Mouse (Mus musculus) neutrophil, adult 5-6 weeks (primary cell): ENCODE results near the gene Susd6. TPM values are rescaled to one million over a fixed set of nuclear protein-coding genes. Genes with fewer than 3 reads are reported as not detected.
A peak's percentile ranks its signal among the peaks of the same experiment; 100 is the strongest.

Source experiments
- ATAC-seq: fragments of 151-379, 151-347 bp; 2 replicates; pipeline ENCODE4 v1.8.0; 2017; ENCODE audit warnings: mild to moderate bottlenecking, moderate TSS enrichment; ENCODE audit not compliant: insufficient number of reproducible peaks, poor library complexity, low FRiP score, severe bottlenecking; ENCODE audit errors: extremely low read depth
- total RNA-seq: library from RNA; stranded (forward); fragments of 200-1000 nt; gene quantifications from 2 replicates; pipeline ENCODE4 v1.2.3, GENCODE M21; 2017

Gene Susd6
- total RNA-seq, result 103 and 111 TPM in 2 replicates

DNA sequence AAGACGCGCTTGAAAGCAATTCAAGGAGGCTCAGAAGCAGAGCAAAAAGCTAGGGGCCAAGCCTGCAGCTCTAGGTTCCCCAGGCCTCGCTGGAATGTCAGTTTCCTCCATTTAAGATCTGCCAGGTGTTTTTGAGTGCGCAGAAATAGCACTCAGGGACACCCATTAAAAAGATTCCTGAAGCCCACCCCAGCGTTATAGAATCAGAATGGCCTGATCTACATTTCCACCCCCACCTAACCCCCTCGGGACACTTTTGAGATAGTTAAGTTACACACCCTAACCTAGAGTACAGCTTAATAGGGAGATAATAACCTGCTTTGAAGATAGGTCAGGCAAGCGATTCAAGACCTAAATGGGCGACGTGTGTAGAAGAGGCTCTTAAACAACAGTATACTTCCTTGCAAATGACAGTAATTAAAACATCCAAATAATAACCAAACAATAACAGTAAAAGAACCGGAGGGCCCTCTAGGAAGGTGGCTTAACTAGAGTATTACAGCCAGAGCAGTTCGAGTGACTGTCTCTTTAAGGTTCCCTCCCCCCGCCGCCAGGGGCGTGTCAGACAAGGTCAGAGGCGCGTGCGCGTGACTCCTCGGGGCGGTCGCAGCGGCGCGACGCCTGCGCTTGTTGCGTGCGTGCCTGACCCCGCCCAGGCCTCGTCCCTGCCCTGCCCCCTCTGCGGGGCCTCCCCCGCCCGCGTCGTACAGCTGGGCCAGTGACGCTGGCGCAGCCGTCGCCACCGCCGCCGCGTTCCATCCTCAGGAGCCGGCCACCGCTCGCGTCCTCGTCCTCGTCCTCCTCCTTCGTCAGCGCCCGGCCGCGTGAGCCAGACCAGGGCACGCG, at the start of gene Susd6:
Gene Susd6 (plus strand): TSS at position 662 of the 846 bp plus-strand sequence.
- ATAC-seq, result peak; percentile 89

DNA sequence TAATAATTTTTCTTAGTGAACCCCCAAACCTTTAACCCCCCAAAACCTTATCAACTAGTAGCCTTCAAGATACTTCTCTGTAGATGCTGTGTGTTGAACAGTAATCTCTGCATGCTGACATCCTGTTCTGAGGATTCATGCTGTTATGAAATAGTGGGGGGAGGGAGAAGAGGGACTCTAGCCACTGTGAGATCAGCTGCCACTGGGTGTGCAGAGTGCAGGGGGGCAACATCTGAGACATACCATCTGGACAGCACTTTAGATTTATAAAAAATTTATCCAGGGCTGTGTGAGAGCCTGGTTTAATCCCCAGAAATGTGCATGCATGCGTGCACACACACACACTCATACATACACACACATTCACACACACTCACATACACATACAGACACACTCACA, 45.7 kb upstream of the Susd6 start:
- ATAC-seq, result no peak

DNA sequence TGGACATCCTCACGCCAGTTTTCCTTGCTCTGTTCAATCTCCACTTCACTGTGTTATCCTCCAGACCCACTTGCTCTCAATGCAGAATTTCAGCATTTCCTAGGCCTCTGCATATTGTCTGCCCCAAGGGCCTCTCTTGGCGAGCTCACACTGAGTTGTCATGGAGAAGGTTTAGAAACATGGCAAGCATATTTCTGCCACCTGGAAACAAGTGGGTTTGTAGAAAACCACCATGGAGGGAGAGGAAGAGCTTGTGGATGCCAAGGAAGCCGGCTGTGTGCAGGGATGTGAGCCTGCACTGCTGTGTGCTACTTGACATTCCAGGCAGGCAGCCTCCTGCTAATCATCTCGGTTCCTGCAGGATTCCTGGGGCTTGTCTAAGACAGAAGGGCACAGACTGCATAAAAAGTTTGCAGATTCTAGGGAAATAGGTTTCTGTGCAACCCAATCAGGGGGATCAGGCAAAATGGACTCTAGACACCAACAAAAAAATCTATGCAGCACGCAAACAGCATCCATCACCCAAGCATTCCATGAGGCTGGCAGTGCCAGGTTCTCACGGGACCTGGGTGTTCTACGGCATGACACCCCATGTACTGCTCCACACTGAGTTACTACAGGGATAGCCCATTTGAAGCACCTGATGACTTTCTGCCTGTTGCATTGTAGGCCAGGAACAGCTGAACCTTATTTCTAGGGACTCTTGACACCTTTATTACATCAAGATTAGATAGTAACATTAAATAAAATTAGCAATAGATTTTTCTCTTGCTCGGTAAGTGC, 44.1 kb upstream of the Susd6 start:
- no peak for ATAC-seq

DNA sequence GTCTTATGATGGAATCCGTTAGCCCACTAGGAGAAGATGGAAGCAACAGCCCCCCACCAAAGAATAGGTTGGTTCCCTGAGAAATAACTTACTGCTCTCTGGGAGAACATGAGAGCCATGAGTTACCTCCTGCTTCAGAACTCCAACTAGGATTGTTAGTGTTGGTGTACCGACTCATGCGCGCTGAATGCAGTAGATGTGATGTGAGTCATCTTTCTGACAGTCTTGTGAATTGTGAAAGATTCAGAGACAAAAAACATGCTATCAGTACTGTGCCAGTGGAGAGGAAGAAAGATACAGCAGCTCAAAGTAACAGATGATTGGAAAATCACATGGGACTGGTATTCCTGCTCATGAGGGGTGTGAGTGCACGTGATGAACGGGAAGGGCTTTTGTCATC, 38.8 kb upstream of the Susd6 start:
- no peak for ATAC-seq

DNA sequence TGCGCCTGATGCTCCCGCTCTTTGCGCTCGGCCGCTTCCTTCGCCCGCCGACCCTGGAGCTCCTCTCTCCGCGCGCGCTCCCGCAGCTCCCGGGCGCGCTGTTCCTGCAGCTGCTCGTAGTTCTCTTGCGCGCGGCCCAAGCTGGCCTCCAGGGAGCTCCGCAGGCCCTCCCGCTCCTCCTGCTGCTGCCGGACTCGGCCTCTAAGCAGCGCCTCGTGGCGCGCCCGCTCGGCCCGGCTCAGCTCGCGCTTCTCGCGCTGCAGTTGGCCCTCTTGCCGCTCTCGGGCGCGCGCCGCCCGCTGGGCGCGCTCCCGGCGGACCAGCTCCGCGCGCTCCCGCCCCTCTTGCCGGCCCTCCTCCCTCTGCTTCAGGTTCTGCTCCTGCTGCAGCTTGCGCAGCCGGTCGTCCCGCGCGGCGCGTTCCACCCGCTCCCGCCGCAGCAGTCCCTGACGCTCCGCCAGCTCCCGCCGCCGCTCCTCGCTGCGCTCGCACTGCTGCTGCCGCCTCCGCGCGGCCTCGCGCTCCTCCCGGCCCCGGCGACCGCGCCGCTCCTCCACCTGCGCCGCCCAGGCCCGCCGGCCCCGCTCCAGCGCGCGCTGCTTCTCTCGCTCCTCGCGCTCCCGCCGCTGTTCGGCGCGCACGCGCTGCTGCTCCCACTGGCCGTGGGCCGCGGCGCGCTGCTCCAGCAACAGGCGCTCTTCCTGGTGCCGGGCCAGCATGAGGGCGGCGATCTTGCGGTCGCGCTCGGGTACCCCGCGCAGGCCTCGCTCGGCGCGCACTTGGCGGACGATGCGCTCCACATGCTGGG, 32.4 kb upstream of the Susd6 start:
- ATAC-seq, result no peak

DNA sequence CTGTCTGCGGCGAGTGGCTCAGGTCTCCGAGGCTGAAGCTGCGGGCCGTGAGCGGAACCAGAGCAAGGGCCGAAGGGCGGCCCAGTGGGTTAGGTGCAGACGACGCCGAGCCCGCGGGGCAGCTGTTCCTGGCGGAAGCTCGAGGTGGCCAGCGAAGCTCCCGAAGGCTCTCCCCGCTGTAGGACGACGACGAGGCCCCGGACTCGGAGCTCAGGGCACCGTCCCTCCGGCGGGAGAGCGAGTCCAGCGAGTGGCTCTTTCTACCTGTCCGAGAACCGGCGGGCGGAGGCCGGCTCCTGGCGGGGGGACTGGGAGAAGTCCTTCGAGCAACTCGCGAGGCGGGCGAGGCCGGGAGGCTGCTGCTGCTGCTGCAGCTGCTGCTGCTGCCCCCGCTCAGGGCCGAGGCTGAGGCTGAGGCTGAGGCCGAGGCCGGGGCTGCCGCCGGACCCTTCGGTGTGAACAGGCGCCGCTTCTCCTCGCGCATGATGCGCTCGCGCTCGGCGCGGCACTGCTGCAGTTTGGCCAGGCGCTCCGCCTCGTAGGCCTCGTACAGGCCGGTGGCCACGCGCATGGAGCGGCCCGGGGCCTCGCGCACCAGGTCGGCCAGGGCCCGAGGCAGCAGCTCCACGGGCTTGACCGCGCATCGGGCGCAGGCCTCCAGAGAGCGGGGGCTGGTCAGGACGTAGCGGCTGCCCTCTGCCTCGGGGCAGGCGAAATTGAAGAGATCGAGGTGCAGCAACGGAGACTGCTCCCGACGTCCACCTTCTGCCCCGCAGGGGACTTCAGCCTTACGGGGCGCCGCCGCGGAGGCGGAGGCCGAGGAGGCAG, 31.5 kb upstream of the Susd6 start:
- ATAC-seq, result no peak

DNA sequence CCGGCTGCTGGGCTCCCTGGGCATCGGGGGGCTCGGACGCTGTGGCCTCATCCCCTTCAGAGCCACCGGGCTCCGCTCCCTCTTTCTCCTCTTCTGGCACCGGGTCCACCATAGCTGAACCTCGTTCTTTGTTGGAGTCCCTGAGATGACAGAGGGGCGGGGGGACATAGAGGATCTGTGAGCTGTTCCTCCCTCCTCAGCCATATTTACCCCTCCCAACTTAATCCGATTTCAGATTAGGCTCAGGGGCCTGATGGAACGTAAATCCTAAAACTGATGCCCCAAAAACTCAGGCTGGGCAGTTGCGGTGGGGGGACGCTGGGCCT, 31.0 kb upstream of the Susd6 start:
- ATAC-seq, result no peak

DNA sequence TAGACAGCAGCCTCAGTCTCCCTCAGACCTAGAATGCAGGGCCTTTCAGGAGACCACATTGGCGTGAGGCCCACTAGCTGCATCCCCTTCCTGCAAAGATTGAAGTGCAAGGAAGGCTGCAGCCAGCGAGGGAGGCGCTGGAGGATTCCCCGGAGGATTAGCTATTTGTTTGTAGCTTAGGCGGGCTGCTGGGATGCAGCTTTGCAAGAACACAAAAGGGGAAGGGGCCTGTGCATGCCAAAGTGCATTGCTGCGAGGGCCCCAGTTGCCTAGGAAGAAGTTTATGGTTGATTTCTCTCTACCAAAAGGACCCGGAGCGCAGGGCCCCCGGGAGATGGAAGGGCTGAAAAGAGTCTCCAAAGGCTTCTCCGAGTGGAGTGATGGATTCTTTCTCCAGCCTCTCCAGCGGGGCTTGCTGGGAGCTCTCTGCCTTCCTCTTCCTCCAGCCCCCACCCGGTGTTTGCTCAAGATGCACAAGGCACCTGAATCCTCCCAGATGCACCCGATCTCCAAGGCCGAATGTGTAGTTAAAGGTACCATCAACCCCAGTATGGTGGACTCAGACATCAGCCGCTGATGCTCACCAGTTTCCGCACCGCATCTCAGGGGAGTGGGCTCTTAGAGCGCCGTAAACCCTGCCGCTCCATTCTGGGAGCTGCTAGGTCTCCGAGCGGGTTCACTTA, 30.5 kb upstream of the Susd6 start:
- ATAC-seq, result no peak

DNA sequence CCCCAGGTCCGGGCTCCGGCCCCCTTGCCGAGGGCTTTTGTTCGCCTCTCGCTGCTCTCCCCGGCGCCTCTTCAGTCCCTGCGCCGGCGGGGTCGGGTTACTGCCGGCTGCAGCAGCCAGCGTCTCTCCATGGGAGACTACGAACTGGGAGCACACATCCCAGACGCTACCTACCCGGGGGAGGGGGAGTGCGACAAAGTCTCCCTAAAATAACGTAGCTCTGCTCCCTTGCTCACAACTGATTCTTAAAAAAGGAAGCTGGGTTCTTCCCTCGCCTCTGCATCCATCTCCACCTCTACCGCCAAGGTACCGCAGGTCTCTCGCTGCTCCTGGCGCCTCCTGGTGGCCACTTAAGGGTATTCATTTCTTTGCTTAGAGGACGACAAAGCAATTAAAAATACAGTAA, 29.9 kb upstream of the Susd6 start, which contains the start of gene Ccdc177:
Gene Ccdc177 (minus strand): TSS at position 292 of the 406 bp plus-strand sequence.
- ATAC-seq, result peak; percentile 62

DNA sequence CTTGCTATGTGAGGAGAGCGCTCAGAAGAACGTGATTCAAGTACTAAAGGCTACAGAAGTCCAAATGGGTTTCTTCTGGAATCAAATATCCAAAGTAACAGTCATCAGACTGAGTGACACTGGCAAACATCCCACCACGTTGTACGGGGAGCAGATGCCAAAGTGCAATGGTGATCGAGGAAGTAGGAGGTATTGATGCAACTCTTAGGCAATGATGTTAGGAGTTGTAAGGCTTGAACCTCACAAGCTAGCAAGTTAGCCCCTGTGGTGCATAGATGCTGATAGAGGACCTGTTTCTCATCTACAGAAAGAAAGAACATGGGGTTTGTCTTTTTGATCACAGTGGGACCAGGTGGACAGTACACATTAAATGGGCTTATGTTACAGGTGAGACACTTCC, 27.3 kb upstream of the Susd6 start:
- ATAC-seq, result no peak

DNA sequence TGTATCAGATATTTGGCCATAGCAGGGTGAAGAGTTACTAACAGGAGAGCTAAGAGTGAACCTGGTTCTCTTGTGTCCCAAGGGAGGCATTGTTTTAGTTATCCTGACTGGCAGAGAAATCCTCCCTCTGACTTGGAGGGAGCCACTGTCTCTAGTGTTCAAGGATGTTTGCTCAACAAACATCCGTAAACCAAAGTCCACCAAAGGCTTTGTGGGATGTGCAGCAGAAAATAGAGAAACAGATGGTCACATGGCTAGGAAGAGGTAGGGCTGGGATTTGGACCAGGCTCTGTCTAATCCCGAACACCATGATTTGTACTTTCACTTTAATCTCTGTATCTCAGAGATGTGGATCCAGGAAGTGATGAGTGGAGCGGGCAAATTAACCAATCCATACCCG, 26.2 kb upstream of the Susd6 start:
- ATAC-seq, result no peak

DNA sequence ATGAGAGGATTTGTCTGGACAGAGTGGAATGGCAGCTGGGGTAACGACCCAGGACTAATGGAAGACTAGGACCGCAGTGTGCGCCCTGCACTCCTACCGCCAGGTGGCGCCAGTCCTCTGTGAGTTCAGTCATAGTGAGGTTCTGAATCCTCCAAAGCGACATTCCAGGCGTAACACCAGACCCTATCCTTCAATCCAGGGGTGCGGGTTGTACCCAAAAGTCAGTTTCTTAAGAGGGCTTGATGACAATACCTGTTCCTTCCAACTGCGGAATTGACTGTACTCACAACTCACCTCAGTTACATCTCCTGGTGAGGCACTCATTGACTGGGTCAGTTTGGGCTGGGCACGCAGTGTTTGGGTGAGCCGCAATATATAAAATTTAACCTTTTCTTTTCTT, 20.6 kb upstream of the Susd6 start:
- peak; percentile 83 for ATAC-seq

DNA sequence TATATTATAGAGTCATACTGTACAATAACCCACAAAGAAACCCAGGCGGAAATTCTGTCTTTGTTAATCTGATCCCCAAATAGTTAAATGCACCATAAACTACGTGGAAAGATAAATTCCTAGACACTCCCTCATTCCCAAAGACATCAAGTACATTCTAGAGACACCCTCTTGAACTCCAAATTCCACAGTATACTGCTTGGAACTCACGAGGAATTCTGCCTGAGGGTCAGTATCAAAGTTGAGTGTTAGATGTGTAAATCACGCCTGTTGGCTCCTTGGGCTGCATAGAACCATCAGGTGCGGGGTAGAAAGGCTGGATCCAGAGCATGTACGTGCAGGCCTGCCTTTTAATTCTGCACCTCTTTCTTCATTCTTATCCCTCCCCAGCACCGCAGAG, 15.5 kb upstream of the Susd6 start:
- no peak for ATAC-seq

DNA sequence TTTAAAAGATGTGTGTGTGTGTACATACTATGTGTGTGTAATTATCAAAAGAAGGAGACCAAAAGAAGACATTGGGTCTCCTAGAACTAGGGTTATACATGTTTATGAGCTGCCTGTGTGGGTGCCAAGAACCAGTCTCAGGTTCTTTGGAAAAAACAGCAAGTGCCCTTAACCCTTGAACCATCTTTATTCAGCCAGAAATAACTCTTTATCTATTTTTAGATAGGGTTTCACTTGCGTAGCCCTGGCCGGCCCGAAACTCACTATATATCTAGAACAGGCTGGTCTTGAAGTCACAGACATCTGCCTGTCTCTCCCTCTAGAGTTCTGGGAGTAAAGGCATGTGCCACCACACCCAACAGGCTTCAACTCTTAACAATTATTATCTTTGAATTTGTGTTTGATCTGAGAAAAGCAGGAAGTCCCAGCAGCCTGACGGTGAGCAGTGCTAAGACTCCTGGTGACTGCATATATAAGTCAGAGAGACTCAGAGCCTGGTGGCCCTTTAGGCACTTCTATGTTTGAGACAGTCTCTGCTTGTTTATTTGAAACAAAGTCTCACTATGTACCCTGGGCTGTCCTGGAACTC, 14.2 kb upstream of the Susd6 start:
- ATAC-seq, result no peak

DNA sequence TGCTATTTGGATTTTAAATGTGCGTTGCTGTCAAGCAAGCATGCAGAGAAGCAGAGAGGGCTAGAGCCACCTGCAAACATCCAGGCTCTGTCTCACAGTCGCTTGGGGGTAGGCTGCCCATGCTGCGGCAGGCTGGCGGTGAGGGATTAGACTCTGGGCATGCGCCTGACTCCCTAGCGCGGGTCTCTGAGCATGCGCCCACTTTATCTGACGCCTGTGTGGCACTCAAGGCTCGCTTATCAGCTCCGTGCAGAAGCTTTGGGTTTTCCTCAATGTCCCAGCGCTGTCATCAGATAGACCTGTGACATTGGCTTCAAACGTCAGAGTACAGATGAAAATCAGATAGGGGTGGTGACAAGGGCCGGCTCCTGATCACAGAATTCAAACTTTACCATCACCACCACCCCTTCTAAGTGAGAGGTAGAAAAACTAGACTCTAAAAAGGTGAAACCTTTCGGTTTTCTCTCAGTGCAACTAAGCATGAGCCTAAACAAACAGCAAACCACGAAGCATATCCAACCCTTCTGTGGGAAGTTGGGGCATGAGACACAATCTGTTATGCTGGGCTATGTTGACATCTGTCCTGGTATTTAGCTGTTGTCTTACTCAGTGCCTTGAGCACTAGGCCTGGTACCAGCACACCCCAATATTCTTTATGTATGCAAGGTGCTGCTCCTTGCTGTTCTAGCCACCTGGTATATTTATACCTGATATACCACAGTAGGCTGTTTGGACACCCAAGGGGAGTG, 11.9 kb upstream of the Susd6 start:
- ATAC-seq, result 0 out of 2 replicates have a peak, but pooled peaks have one; percentile 1

DNA sequence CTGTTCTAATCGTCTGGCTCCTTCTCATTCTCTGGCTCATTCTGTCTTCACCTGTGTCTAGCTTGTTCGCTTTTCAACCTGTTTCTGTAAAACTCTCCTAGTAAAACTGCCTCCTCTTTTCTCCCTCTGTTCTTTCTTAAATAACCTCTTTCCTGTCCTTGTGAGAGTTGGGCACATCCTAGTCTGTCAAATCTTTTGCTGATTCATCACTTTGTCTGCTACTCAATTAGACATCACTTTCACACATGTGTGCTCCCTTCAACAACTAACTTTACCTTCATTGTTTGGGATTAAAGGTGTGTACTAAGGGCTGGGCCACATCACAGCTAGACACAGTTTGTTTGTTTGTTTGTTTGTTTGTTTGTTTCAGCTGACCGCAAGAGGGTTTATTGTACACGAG, 10.6 kb upstream of the Susd6 start:
- no peak for ATAC-seq

DNA sequence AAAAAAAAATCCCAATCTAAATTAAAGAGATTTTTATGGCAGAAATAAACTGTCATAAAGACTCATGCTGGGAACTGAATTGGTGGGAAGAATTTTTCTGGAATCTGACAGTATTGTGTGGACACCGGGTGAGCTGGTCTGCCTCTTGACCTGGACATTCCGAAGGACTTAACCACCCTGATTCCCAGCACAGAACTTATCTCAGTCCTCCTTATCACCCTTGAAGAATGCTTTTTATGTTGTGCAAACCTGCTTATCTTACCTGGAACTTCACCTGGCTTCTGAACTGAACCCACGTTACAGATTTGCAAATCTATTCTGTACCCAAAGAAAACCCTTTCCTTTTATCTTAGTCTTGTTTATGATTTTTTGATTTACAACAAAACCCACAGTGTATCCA, 8.1 kb upstream of the Susd6 start:
- no peak for ATAC-seq
